Mouse (Mus musculus): ENCODE results near the gene Entpd3. TPM values are rescaled to one million over a fixed set of nuclear protein-coding genes. Genes with fewer than 3 reads are reported as not detected.

The Entpd3 gene
- polyA plus RNA-seq (2015; fragmentation: Nextera tagmentation; extraction: Ambion mirVana): 0.06 and 0.12 TPM in 2 replicates

GRCm38 (mm10) chr9:120539662-120540251 is at the start of gene Entpd3:
Entpd3 (plus strand) TSS chr9:120539818.

GRCm38 (mm10) chr9:120492010-120492399 is 47.6 kb upstream of the Entpd3 start, which contains the start of gene Eif1b:
Eif1b (plus strand) TSS chr9:120492232.

GRCm38 (mm10) chr9:120570741-120571592 is 31.3 kb downstream of the Entpd3 start, which contains the start of gene Rpl14:
Rpl14 (plus strand) TSS chr9:120571444.

Other genes starting within 250 kb of the Entpd3 start
- 0.09 and 0.29 TPM in 2 replicates for gene Myrip, start 238.3 kb upstream of the Entpd3 start, polyA plus RNA-seq (2015; fragmentation: Nextera tagmentation; extraction: Ambion mirVana)
- 89.1 and 108 TPM in 2 replicates for gene Eif1b, start 47.6 kb upstream of the Entpd3 start, polyA plus RNA-seq (2015; fragmentation: Nextera tagmentation; extraction: Ambion mirVana)
- gene Rpl14, start 31.6 kb downstream of the Entpd3 start, polyA plus RNA-seq (2015; fragmentation: Nextera tagmentation; extraction: Ambion mirVana): 565 and 613 TPM in 2 replicates

All from skeletal muscle tissue, postnatal 0 days (tissue).